Comparison of ENCODE assay signal across 8 mouse cellular contexts in genomic region chr2:10375024-10375372, GRCm38 (mm10). TPM values are rescaled to one million over a fixed set of nuclear protein-coding genes. Genes with fewer than 3 reads are reported as not detected.
DNase-seq lines count a peak whose midpoint lies in the region; ATAC-seq and TF ChIP-seq lines count a peak whose summit lies in the region.

No protein-coding gene starts in this region.

- H3K4me3 ChIP-seq in thymus, adult 2 months (ENCODE audit: control insufficient read depth, insufficient read depth, low read length): peak overlapping the region; percentile 18
- peak overlapping the region; percentile 41 for H3K4me3 ChIP-seq in hindbrain, embryonic 11.5 days (ENCODE audit: low read depth, low read length)
- H3K4me3 ChIP-seq in liver, embryonic 11.5 days (ENCODE audit: low read depth, low read length): peak overlapping the region; percentile 62

- H3K9me3 ChIP-seq in hindbrain, embryonic 11.5 days (ENCODE audit: control insufficient read depth, low read length): no peaks in the 10 kb centered on the region
- H3K9me3 ChIP-seq in liver, embryonic 11.5 days (ENCODE audit: control insufficient read depth, low read length): no peaks in the 10 kb centered on the region

- no peaks in the 10 kb centered on the region for H3K36me3 ChIP-seq in thymus, adult 2 months (ENCODE audit: control insufficient read depth, insufficient read depth, low read length)
- H3K36me3 ChIP-seq in hindbrain, embryonic 11.5 days (ENCODE audit: control insufficient read depth, insufficient read depth, low read length): no peaks in the 10 kb centered on the region
- no peaks in the 10 kb centered on the region for H3K36me3 ChIP-seq in liver, embryonic 11.5 days (ENCODE audit: control insufficient read depth, insufficient read depth, low read length)

- H3K27ac ChIP-seq in thymus, adult 2 months (ENCODE audit: control insufficient read depth, insufficient read depth, low read length): no peak overlapping the region
- H3K27ac ChIP-seq in hindbrain, embryonic 11.5 days (ENCODE audit: low read depth, low read length): no peak overlapping the region
- H3K27ac ChIP-seq in liver, embryonic 11.5 days (ENCODE audit: low read depth, low read length): no peak overlapping the region

- TF ChIP-seq POLR2A in thymus, adult 2 months (IDR thresholded peaks at IDR 0.05; ENCODE audit: control insufficient read depth, extremely low read depth, insufficient read depth, low read length, poor library complexity): no peak

- WGBS in thymus, adult 2 months: 4% methylated on average over 22 of the region's 22 CpGs
- under 1% methylated on average over 22 of the region's 22 CpGs for WGBS in hindbrain, embryonic 11.5 days
- under 1% methylated on average over 22 of the region's 22 CpGs for WGBS in liver, embryonic 11.5 days

- ATAC-seq in hindbrain, embryonic 11.5 days (ENCODE audit: low FRiP score): peak; percentile 23
- no peak for ATAC-seq in liver, embryonic 11.5 days (replicated peaks; ENCODE audit: low FRiP score)

- H3K4me2 ChIP-seq in hindbrain, embryonic 11.5 days (replicated peaks; ENCODE audit: low read depth, low read length): peak overlapping the region; percentile 90
- H3K4me2 ChIP-seq in liver, embryonic 11.5 days: peak overlapping the region; percentile 90

- H3K27me3 ChIP-seq in thymus, adult 2 months (ENCODE audit: control insufficient read depth, insufficient read depth, low read length): peaks cover 24% of the 10 kb centered on the region; the same call in 1 of the 2 replicates
- H3K27me3 ChIP-seq in hindbrain, embryonic 11.5 days (ENCODE audit: control insufficient read depth, insufficient read depth, low read length): peaks cover 42% of the 10 kb centered on the region
- H3K27me3 ChIP-seq in liver, embryonic 11.5 days (replicated peaks; ENCODE audit: control insufficient read depth, insufficient read depth, low read length): peaks cover 47% of the 10 kb centered on the region

- H3K9ac ChIP-seq in hindbrain, embryonic 11.5 days (ENCODE audit: low read depth, low read length): peak overlapping the region; percentile 28; the same call in 1 of the 2 replicates
- H3K9ac ChIP-seq in liver, embryonic 11.5 days (ENCODE audit: low read depth, low read length): no peak overlapping the region; the same call in 1 of the 2 replicates

- H3K4me1 ChIP-seq in thymus, adult 2 months (replicated peaks; ENCODE audit: control insufficient read depth, insufficient read depth, low read length): peaks cover 21% of the 10 kb centered on the region
- peaks cover 5% of the 10 kb centered on the region; the same call in 1 of the 2 replicates for H3K4me1 ChIP-seq in hindbrain, embryonic 11.5 days (replicated peaks; ENCODE audit: control insufficient read depth, insufficient read depth, low read length)
- no peaks in the 10 kb centered on the region; the same call in 1 of the 2 replicates for H3K4me1 ChIP-seq in liver, embryonic 11.5 days (replicated peaks; ENCODE audit: control insufficient read depth, insufficient read depth, low read length)

- DNase-seq in cerebellum, postnatal 14 days: peak; percentile 46 to 56
- no peak for DNase-seq in cerebellum, adult 11-12 months
- DNase-seq in thymus, adult 2 months: no peak
- DNase-seq in thymus, adult 18-20 months: no peak
- DNase-seq in hindbrain, embryonic 11.5 days (ENCODE audit: low spot score): peak; percentile 66
- no peak for DNase-seq in liver, embryonic 11.5 days (ENCODE audit: low spot score)
- peak; percentile 47 to 50 for DNase-seq in right cerebral cortex, adult 2 months (ENCODE audit: low spot score in 2 of 2)
- no peak for DNase-seq in ovary, postnatal 14 days (ENCODE audit: low spot score)

- no peak for TF ChIP-seq CTCF in thymus, adult 2 months (IDR thresholded peaks at IDR 0.05; ENCODE audit: borderline replicate concordance, control insufficient read depth, extremely low read depth, insufficient read depth, low read length, poor library complexity)

RNA-seq across cellular contexts. Expression of gene Sfmbt2, which starts 4.7 kb away (rescaled TPM):
- polyA plus RNA-seq in thymus, adult 2 months (2012; rRNA removed): 1.6 and 1.7 TPM in 2 replicates
- polyA plus RNA-seq in hindbrain, embryonic 11.5 days (2014; fragmentation: Nextera tagmentation; extraction: Ambion mirVana): 1.4 and 2.6 TPM in 2 replicates
- 1.9 and 2.2 TPM in 2 replicates for polyA plus RNA-seq in liver, embryonic 11.5 days (2014; fragmentation: Nextera tagmentation; extraction: Ambion mirVana)

Comparison
In these comparisons a context has a peak if more than half of its experiments do, and no peak if none do; other contexts are left out.
1. DNase-seq: peak in cerebellum, postnatal 14 days (2 of 2), hindbrain, embryonic 11.5 days (single experiment) and right cerebral cortex, adult 2 months (2 of 2); none in cerebellum, adult 11-12 months (single experiment), thymus, adult 2 months (single experiment), thymus, adult 18-20 months (0 of 2), liver, embryonic 11.5 days (single experiment) and ovary, postnatal 14 days (single experiment).
2. Peak in every context shown above with its lines, with median percentiles within 50 percentile points of each other: H3K4me3 ChIP-seq.